Mouse (Mus musculus): ENCODE results near the gene Hist1h4a.

The Hist1h4a gene

GRCm38 (mm10) chr13:23759916-23760239 is 1.2 kb downstream of the Hist1h4a start:
- DNase-seq (ENCODE audit: extremely low read depth, insufficient read length, low spot score) = peak; percentile 20

GRCm38 (mm10) chr13:23759251-23759771 is 1.7 kb downstream of the Hist1h4a start:
- DNase-seq (ENCODE audit: extremely low read depth, insufficient read length, low spot score) = no peak

- DNase-seq (ENCODE audit: extremely low read depth, insufficient read length, low spot score) = no peak
These were observed 3.1 kb downstream of the Hist1h4a start for GRCm38 (mm10) chr13:23757921-23758320.

GRCm38 (mm10) chr13:23757211-23757773 is 3.7 kb downstream of the Hist1h4a start:
- DNase-seq (ENCODE audit: extremely low read depth, insufficient read length, low spot score) = peak; percentile 91

- DNase-seq (ENCODE audit: extremely low read depth, insufficient read length, low spot score) = peak; percentile 97
These were observed 4.2 kb downstream of the Hist1h4a start, which contains the start of gene Hist1h4b for GRCm38 (mm10) chr13:23756790-23757189. Gene Hist1h4b, plus strand, starts transcription at chr13:23757013.

GRCm38 (mm10) chr13:23755000-23755399 is 6.0 kb downstream of the Hist1h4a start:
- DNase-seq (ENCODE audit: extremely low read depth, insufficient read length, low spot score) = no peak

- DNase-seq (ENCODE audit: extremely low read depth, insufficient read length, low spot score) = peak; percentile 35
These were observed 7.5 kb downstream of the Hist1h4a start for GRCm38 (mm10) chr13:23753314-23754078.

- DNase-seq (ENCODE audit: extremely low read depth, insufficient read length, low spot score) = peak; percentile 81
These were observed 8.3 kb downstream of the Hist1h4a start for GRCm38 (mm10) chr13:23752742-23753172.

GRCm38 (mm10) chr13:23752067-23752741 is 8.8 kb downstream of the Hist1h4a start, which contains the start of gene Hist1h3b:
Gene Hist1h3b, plus strand, starts transcription at chr13:23752267.
- DNase-seq (ENCODE audit: extremely low read depth, insufficient read length, low spot score) = peak; percentile 88

- DNase-seq (ENCODE audit: extremely low read depth, insufficient read length, low spot score) = peak; percentile 73
These were observed 9.5 kb downstream of the Hist1h4a start for GRCm38 (mm10) chr13:23751478-23751956.

GRCm38 (mm10) chr13:23750839-23751477 is 10.1 kb downstream of the Hist1h4a start, which contains the start of gene Hist1h2ab:
Gene Hist1h2ab, plus strand, starts transcription at chr13:23751126.
- DNase-seq (ENCODE audit: extremely low read depth, insufficient read length, low spot score) = peak; percentile 92

- no peak for DNase-seq (ENCODE audit: extremely low read depth, insufficient read length, low spot score)
These were observed 11.4 kb downstream of the Hist1h4a start for GRCm38 (mm10) chr13:23749563-23750121.

- DNase-seq (ENCODE audit: extremely low read depth, insufficient read length, low spot score) = peak; percentile 50
These were observed 13.1 kb downstream of the Hist1h4a start for GRCm38 (mm10) chr13:23747892-23748288.

- DNase-seq (ENCODE audit: extremely low read depth, insufficient read length, low spot score) = peak; percentile 86
These were observed 13.7 kb downstream of the Hist1h4a start for GRCm38 (mm10) chr13:23747081-23747891.

- peak; percentile 92 for DNase-seq (ENCODE audit: extremely low read depth, insufficient read length, low spot score)
These were observed 14.6 kb downstream of the Hist1h4a start, which contains the start of gene Hist1h2bb for GRCm38 (mm10) chr13:23746201-23747080. Gene Hist1h2bb, plus strand, starts transcription at chr13:23746734.

GRCm38 (mm10) chr13:23745381-23746161 is 15.5 kb downstream of the Hist1h4a start, which contains the start of gene Hist1h3c:
Gene Hist1h3c, minus strand, starts transcription at chr13:23745602.
- peak; percentile 91 for DNase-seq (ENCODE audit: extremely low read depth, insufficient read length, low spot score)

Measured in 3134 (cell line).